Mouse (Mus musculus) mouse embryonic stem cell (cell line): ENCODE data around the gene Map2k5.

Experiments used
- in situ Hi-C, 2 experiments: fragments of 300-500 bp; cut with MboI; formaldehyde crosslinking; loops; 1 replicate in 1 of 2; 3 replicates in 1 of 2; pipeline ENCODE4 v1.14.3; 2019 to 2020; ENCODE audit warnings: low sequenced_read_pairs in 2 of 2, low pct_unique_long_range_greater_than_20kb in 1 of 2, mixed read lengths in 1 of 2; ENCODE audit not compliant: unreplicated experiment in 1 of 2

Gene Map2k5

DNA sequence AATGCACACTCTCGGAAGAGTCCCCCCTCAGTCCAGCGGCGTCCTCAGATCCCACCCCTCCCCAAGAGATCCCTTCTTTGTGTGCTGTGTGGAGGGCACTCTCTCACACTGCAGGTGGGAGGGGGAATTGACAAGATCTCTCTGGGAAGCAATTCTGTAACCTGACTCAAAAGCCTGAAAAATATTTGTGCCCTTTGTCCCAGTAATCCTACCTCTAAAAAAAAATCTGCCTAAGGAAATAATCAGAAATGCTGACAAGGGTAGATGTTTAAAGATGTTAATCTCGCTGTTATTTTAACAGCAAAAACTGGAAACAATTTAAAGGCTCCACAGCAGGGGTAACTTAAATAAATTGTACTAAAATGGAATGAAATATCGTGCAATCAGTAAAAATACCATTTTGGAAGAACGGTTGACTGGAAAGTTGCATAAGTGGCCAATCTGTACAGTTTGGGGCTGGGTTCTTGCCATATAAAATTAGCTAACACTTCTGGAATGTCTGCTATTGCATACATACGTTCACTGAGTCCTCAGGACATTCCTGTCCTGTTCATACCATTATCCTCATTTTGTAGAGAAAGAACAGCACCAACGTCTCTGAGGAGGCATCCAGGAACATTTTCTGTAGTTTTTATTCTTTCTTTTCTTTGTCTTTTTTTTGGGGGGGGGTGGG lies 255.4 kb downstream of the Map2k5 start:
- in situ Hi-C loops: no loop called here

DNA sequence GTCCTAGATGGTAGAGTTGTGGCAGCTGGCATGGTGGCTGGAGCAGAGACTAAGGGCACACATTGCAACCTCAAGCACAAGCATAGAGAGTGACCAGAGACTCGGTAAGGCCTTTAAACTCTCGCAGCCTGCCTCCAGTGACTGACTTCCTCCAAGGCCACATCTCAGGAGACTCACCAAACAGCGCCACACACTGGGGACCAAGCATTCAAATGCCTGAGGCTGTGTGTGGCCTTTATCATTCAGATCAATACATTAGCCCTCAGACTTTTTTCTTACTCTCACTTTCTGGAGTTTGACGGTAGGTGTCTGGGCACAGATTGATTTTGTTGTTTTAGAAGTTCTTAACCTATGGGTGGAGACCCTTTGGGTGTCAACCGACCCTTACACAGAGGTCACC lies 259.3 kb downstream of the Map2k5 start:
- in situ Hi-C loops: no loop called here
